Mouse (Mus musculus) myocyte (in vitro differentiated cells): ENCODE data around the gene Olfr681. TPM values are rescaled to one million over a fixed set of nuclear protein-coding genes. Genes with fewer than 3 reads are reported as not detected.

Source experiments
- H3K27me3 ChIP-seq: one replicate; pipeline ENCODE4 v1.6.1; 2011; ENCODE audit not compliant: control insufficient read depth, insufficient read depth, insufficient read length
- H3K36me3 ChIP-seq: one replicate; pipeline ENCODE4 v1.6.1; 2011; ENCODE audit not compliant: control insufficient read depth, insufficient read depth
- H3K4me2 ChIP-seq: one replicate; pipeline ENCODE4 v1.6.1; 2011; ENCODE audit warnings: low read depth, control low read depth
- H3K4me3 ChIP-seq: one replicate; pipeline ENCODE4 v1.5.1; 2011; ENCODE audit warnings: mild to moderate bottlenecking, control low read depth, moderate library complexity
- H3K79me2 ChIP-seq: one replicate; pipeline ENCODE4 v1.6.1; 2011; ENCODE audit not compliant: control insufficient read depth, insufficient read depth
- H3ac ChIP-seq: one replicate; pipeline ENCODE4 v1.6.1; 2011; ENCODE audit not compliant: control insufficient read depth, insufficient read length
- CEBPB ChIP-seq: IDR thresholded peaks from 2 replicates; pipeline ENCODE4 v1.6.1; 2011; ENCODE audit warnings: mild to moderate bottlenecking, moderate library complexity; ENCODE audit not compliant: poor library complexity, insufficient read depth, severe bottlenecking
- MAX ChIP-seq: IDR thresholded peaks from one replicate; pipeline ENCODE4 v1.6.1; 2011; ENCODE audit warnings: low read depth, mild to moderate bottlenecking, control low read depth
- MYOG ChIP-seq, 3 experiments: IDR thresholded peaks; one replicate each; pipeline ENCODE4 v1.6.1; 2011; ENCODE audit warnings: control low read depth in 2 of 3, low read depth in 2 of 3, mild to moderate bottlenecking in 2 of 3; ENCODE audit not compliant: insufficient read length in 2 of 3, control insufficient read depth in 1 of 3, insufficient read depth in 1 of 3
- POLR2A ChIP-seq: IDR thresholded peaks from one replicate; pipeline ENCODE4 v1.6.1; 2011; ENCODE audit warnings: low read depth, mild to moderate bottlenecking, control low read depth, moderate library complexity; ENCODE audit not compliant: insufficient read length
- REST ChIP-seq: IDR thresholded peaks from one replicate; pipeline ENCODE4 v1.6.1; 2011; ENCODE audit warnings: mild to moderate bottlenecking, control low read depth, moderate library complexity; ENCODE audit not compliant: insufficient read depth, insufficient read length
- TCF12 ChIP-seq: IDR thresholded peaks from one replicate; pipeline ENCODE4 v1.6.1; 2011; ENCODE audit warnings: mild to moderate bottlenecking, control low read depth; ENCODE audit not compliant: poor library complexity, insufficient read depth, severe bottlenecking
- USF1 ChIP-seq: IDR thresholded peaks from one replicate; pipeline ENCODE4 v1.6.1; 2011; ENCODE audit warnings: low read depth, mild to moderate bottlenecking, control low read depth, moderate library complexity
- polyA plus RNA-seq: library from polyadenylated mRNA; unstranded; fragments of >200 nt; fragmentation: generic; extraction: Trizol; gene quantifications from one replicate; pipeline ENCODE4 v1.2.1, GENCODE M21; 2012; ENCODE audit warnings: missing spikeins

The Olfr681 gene
- polyA plus RNA-seq, 1 experiment, result not detected

GRCm38 (mm10) chr7:105170773-105171172, 54.1 kb downstream of the Olfr681 start:
- Histone ChIP-seq H3K36me3 (no peaks in the 10 kb centered on the region), H3K79me2 (no peaks in the 10 kb centered on the region), H3ac (no peak overlapping the region), H3K4me3 (no peak overlapping the region), H3K4me2 (no peak overlapping the region), H3K27me3 (no peaks in the 10 kb centered on the region)
- TF ChIP-seq REST, result no peak
- TF ChIP-seq MAX, result no peak
- TF ChIP-seq CEBPB, result no peak
- TF ChIP-seq POLR2A, result no peak
- no peak for TF ChIP-seq TCF12
- no peak for TF ChIP-seq MYOG (IDR thresholded peaks at IDR 0.05; ENCODE audit: control insufficient read depth in 1 of 3, insufficient read depth in 1 of 3, insufficient read length in 2 of 3, low read depth in 2 of 3)
- TF ChIP-seq USF1, result no peak

Other genes starting within 250 kb of the Olfr681 start
- not detected for gene Olfr665, start 238.8 kb upstream of the Olfr681 start, polyA plus RNA-seq
- gene Olfr666, start 220.9 kb upstream of the Olfr681 start, polyA plus RNA-seq, result not detected
- gene Olfr667, start 195.4 kb upstream of the Olfr681 start, polyA plus RNA-seq, result not detected
- not detected for gene Olfr668, start 188.8 kb upstream of the Olfr681 start, polyA plus RNA-seq
- gene Olfr669, start 182.6 kb upstream of the Olfr681 start, polyA plus RNA-seq, result not detected
- gene Olfr670, start 154.2 kb upstream of the Olfr681 start, polyA plus RNA-seq, result not detected
- gene Olfr671, start 137.7 kb upstream of the Olfr681 start, polyA plus RNA-seq, result not detected
- not detected for gene Olfr672, start 114.8 kb upstream of the Olfr681 start, polyA plus RNA-seq
- not detected for gene Olfr675, start 88.4 kb upstream of the Olfr681 start, polyA plus RNA-seq
- not detected for gene Olfr676, start 84.1 kb upstream of the Olfr681 start, polyA plus RNA-seq
- not detected for gene Olfr677, start 65.5 kb upstream of the Olfr681 start, polyA plus RNA-seq
- not detected for gene Olfr678, start 52.4 kb upstream of the Olfr681 start, polyA plus RNA-seq
- gene Olfr679, start 35.6 kb upstream of the Olfr681 start, polyA plus RNA-seq, result not detected
- gene Olfr680-ps1, start 24.0 kb upstream of the Olfr681 start, polyA plus RNA-seq, result not detected
- not detected for gene Olfr683, start 30.2 kb downstream of the Olfr681 start, polyA plus RNA-seq
- gene Olfr684, start 46.8 kb downstream of the Olfr681 start, polyA plus RNA-seq, result not detected
- gene Olfr685, start 69.2 kb downstream of the Olfr681 start, polyA plus RNA-seq, result not detected
- not detected for gene Olfr686, start 90.6 kb downstream of the Olfr681 start, polyA plus RNA-seq
- not detected for gene Olfr688, start 171.3 kb downstream of the Olfr681 start, polyA plus RNA-seq
- gene Olfr689, start 194.3 kb downstream of the Olfr681 start, polyA plus RNA-seq, result not detected
- not detected for gene Olfr690, start 217.3 kb downstream of the Olfr681 start, polyA plus RNA-seq
- not detected for gene Olfr691, start 225.4 kb downstream of the Olfr681 start, polyA plus RNA-seq